Mouse (Mus musculus): Measurements from ENCODE around the gene Gpr146. TPM values are rescaled to one million over a fixed set of nuclear protein-coding genes. Genes with fewer than 3 reads are reported as not detected.

The Gpr146 gene
- polyA plus RNA-seq, 1 experiment from 2014 or later = 3.5 TPM

GRCm38 (mm10) chr5:139363858-139364257 is 13.6 kb upstream of the Gpr146 start:
- 59% methylated on average over 7 of the region's 7 CpGs for WGBS
- no peak for TF ChIP-seq CTCF (IDR thresholded peaks at IDR 0.05; ENCODE audit: low read depth)
- no peak for TF ChIP-seq EP300 (optimal IDR thresholded peaks at IDR 0.05)
- DNase-seq (ENCODE audit: low spot score) (no peak), ATAC-seq (ENCODE audit: low FRiP score, low TSS enrichment) (no peak; the same call in 1 of the 2 replicates)
- no peak overlapping the region for H3K9ac ChIP-seq (ENCODE audit: low read length)
- no peaks in the 10 kb centered on the region for H3K36me3 ChIP-seq (ENCODE audit: control insufficient read depth, insufficient read depth, low read length)
- no peaks in the 10 kb centered on the region for H3K27me3 ChIP-seq (ENCODE audit: control insufficient read depth, insufficient read depth, low read length)
- no peak overlapping the region for H3K27ac ChIP-seq (replicated peaks)
- H3K4me1 ChIP-seq (replicated peaks; ENCODE audit: control insufficient read depth, insufficient read depth) = no peaks in the 10 kb centered on the region; the same call in 1 of the 2 replicates
- no peak overlapping the region for H3K4me3 ChIP-seq (ENCODE audit: low read depth, low read length)
- no peaks in the 10 kb centered on the region for H3K9me3 ChIP-seq (ENCODE audit: control insufficient read depth, low read length)
- no peak overlapping the region for H3K4me2 ChIP-seq (replicated peaks; ENCODE audit: low read depth)

- H3K4me1 ChIP-seq (replicated peaks; ENCODE audit: control insufficient read depth, insufficient read depth) = no peaks in the 10 kb centered on the region; the same call in 1 of the 2 replicates
These were observed 13.1 kb upstream of the Gpr146 start for GRCm38 (mm10) chr5:139364260-139364910.

GRCm38 (mm10) chr5:139364911-139365571 is 12.5 kb upstream of the Gpr146 start:
- no peak overlapping the region for H3K4me2 ChIP-seq (replicated peaks; ENCODE audit: low read depth)
- WGBS = 34% methylated on average over 5 of the region's 5 CpGs
- no peak overlapping the region for H3K9ac ChIP-seq (ENCODE audit: low read length)

More at GRCm38 (mm10) chr5:139364260-139364910, 13.1 kb upstream of the Gpr146 start:
- H3K27ac ChIP-seq (replicated peaks) = peak overlapping the region; percentile 53; the same call in 1 of the 2 replicates
- ATAC-seq (ENCODE audit: low FRiP score, low TSS enrichment) (peak; percentile 77), DNase-seq (ENCODE audit: low spot score) (peak; percentile 90)
- TF ChIP-seq CTCF (IDR thresholded peaks at IDR 0.05; ENCODE audit: low read depth) (peak; percentile 100), EP300 (optimal IDR thresholded peaks at IDR 0.05) (no peak)
- no peaks in the 10 kb centered on the region for H3K27me3 ChIP-seq (ENCODE audit: control insufficient read depth, insufficient read depth, low read length)
- no peaks in the 10 kb centered on the region for H3K36me3 ChIP-seq (ENCODE audit: control insufficient read depth, insufficient read depth, low read length)
- 21% methylated on average over 12 of the region's 12 CpGs for WGBS
- H3K4me3 ChIP-seq (ENCODE audit: low read depth, low read length) = no peak overlapping the region
- H3K9me3 ChIP-seq (ENCODE audit: control insufficient read depth, low read length) = no peaks in the 10 kb centered on the region
- H3K9ac ChIP-seq (ENCODE audit: low read length) = 0 out of 2 replicates have a peak overlapping the region, but pooled peaks have one; percentile 31
- H3K4me2 ChIP-seq (replicated peaks; ENCODE audit: low read depth) = peak overlapping the region; percentile 17; the same call in 1 of the 2 replicates

GRCm38 (mm10) chr5:139365827-139366226 is 11.7 kb upstream of the Gpr146 start:
- H3K27ac ChIP-seq (replicated peaks) = no peak overlapping the region
- no peaks in the 10 kb centered on the region for H3K27me3 ChIP-seq (ENCODE audit: control insufficient read depth, insufficient read depth, low read length)
- H3K4me1 ChIP-seq (replicated peaks; ENCODE audit: control insufficient read depth, insufficient read depth) = no peaks in the 10 kb centered on the region; the same call in 1 of the 2 replicates
- no peak overlapping the region for H3K9ac ChIP-seq (ENCODE audit: low read length)
- ATAC-seq (ENCODE audit: low FRiP score, low TSS enrichment) (no peak), DNase-seq (ENCODE audit: low spot score) (no peak)
- H3K4me2 ChIP-seq (replicated peaks; ENCODE audit: low read depth) = no peak overlapping the region
- WGBS = 63% methylated on average over 1 of the region's 1 CpGs
- no peaks in the 10 kb centered on the region for H3K9me3 ChIP-seq (ENCODE audit: control insufficient read depth, low read length)
- no peak overlapping the region for H3K4me3 ChIP-seq (ENCODE audit: low read depth, low read length)
- TF ChIP-seq EP300 (optimal IDR thresholded peaks at IDR 0.05) (no peak), CTCF (IDR thresholded peaks at IDR 0.05; ENCODE audit: low read depth) (no peak)
- H3K36me3 ChIP-seq (ENCODE audit: control insufficient read depth, insufficient read depth, low read length) = no peaks in the 10 kb centered on the region

More at GRCm38 (mm10) chr5:139364911-139365571, 12.5 kb upstream of the Gpr146 start:
- Histone ChIP-seq H3K9me3 (ENCODE audit: control insufficient read depth, low read length) (no peaks in the 10 kb centered on the region), H3K4me1 (replicated peaks; ENCODE audit: control insufficient read depth, insufficient read depth) (no peaks in the 10 kb centered on the region; the same call in 1 of the 2 replicates), H3K36me3 (ENCODE audit: control insufficient read depth, insufficient read depth, low read length) (no peaks in the 10 kb centered on the region), H3K4me3 (ENCODE audit: low read depth, low read length) (no peak overlapping the region), H3K27me3 (ENCODE audit: control insufficient read depth, insufficient read depth, low read length) (no peaks in the 10 kb centered on the region), H3K27ac (replicated peaks) (peak overlapping the region; percentile 53; the same call in 1 of the 2 replicates)
- ATAC-seq (ENCODE audit: low FRiP score, low TSS enrichment) (peak; percentile 7), DNase-seq (ENCODE audit: low spot score) (no peak)
- TF ChIP-seq EP300 (optimal IDR thresholded peaks at IDR 0.05) = no peak
- TF ChIP-seq CTCF (IDR thresholded peaks at IDR 0.05; ENCODE audit: low read depth) = no peak

- Histone ChIP-seq H3K4me2 (replicated peaks; ENCODE audit: low read depth) (no peak overlapping the region), H3K9me3 (ENCODE audit: control insufficient read depth, low read length) (no peaks in the 10 kb centered on the region), H3K4me1 (replicated peaks; ENCODE audit: control insufficient read depth, insufficient read depth) (peaks cover 2% of the 10 kb centered on the region), H3K27me3 (ENCODE audit: control insufficient read depth, insufficient read depth, low read length) (no peaks in the 10 kb centered on the region), H3K36me3 (ENCODE audit: control insufficient read depth, insufficient read depth, low read length) (no peaks in the 10 kb centered on the region), H3K4me3 (ENCODE audit: low read depth, low read length) (no peak overlapping the region), H3K9ac (ENCODE audit: low read length) (no peak overlapping the region), H3K27ac (replicated peaks) (no peak overlapping the region)
- ATAC-seq (ENCODE audit: low FRiP score, low TSS enrichment) (no peak), DNase-seq (ENCODE audit: low spot score) (no peak)
- WGBS = 77% methylated on average over 11 of the region's 11 CpGs
- no peak for TF ChIP-seq EP300 (optimal IDR thresholded peaks at IDR 0.05)
- TF ChIP-seq CTCF (IDR thresholded peaks at IDR 0.05; ENCODE audit: low read depth) = no peak
These were observed 11.0 kb upstream of the Gpr146 start for GRCm38 (mm10) chr5:139366484-139366883.

Data from stomach, postnatal 0 days (tissue).